Mouse (Mus musculus) embryonic facial prominence, embryonic 14.5 days (tissue): Measurements from ENCODE around the gene Gng8. TPM values are rescaled to one million over a fixed set of nuclear protein-coding genes. Genes with fewer than 3 reads are reported as not detected.

Experiments
- ATAC-seq: fragments of 200-750 bp; cut with Nextera tagmentation; 2 replicates; pipeline ENCODE4 v1.8.0; 2017; ENCODE audit warnings: low read depth, moderate number of reproducible peaks, moderate TSS enrichment
- DNase-seq: peaks from one replicate; pipeline ENCODE4 v3.0.0-alpha.2; 2015; ENCODE audit warnings: low spot score
- H3K27ac ChIP-seq: fragments of 300-500 bp; sonication (generic); replicated peaks from 2 replicates; pipeline ENCODE4 v1.5.1; 2014; ENCODE audit warnings: low read depth, mild to moderate bottlenecking, low read length, moderate library complexity
- H3K27me3 ChIP-seq: fragments of 300-500 bp; sonication (generic); replicated peaks from 2 replicates; pipeline ENCODE4 v1.6.1; 2014; ENCODE audit warnings: low read length; ENCODE audit not compliant: control insufficient read depth, insufficient read depth
- H3K36me3 ChIP-seq: fragments of 300-500 bp; sonication (generic); 2 replicates; pipeline ENCODE4 v1.6.1; 2014; ENCODE audit warnings: low read length, mixed read lengths; ENCODE audit not compliant: control insufficient read depth, insufficient read depth
- H3K4me1 ChIP-seq: fragments of 300-500 bp; sonication (generic); 2 replicates; pipeline ENCODE4 v1.6.1; 2014; ENCODE audit warnings: antibody characterized with exemption, low read length; ENCODE audit not compliant: control insufficient read depth, insufficient read depth
- H3K4me2 ChIP-seq: fragments of 300-500 bp; sonication (generic); 2 replicates; pipeline ENCODE4 v1.6.1; 2014; ENCODE audit warnings: low read depth, mild to moderate bottlenecking, low read length, moderate library complexity, mixed read lengths
- H3K4me3 ChIP-seq: fragments of 300-500 bp; sonication (generic); 2 replicates; pipeline ENCODE4 v1.5.1; 2014; ENCODE audit warnings: low read depth, mild to moderate bottlenecking, low read length
- H3K9ac ChIP-seq: fragments of 300-500 bp; sonication (generic); 2 replicates; pipeline ENCODE4 v1.6.1; 2014; ENCODE audit warnings: low read depth, mild to moderate bottlenecking, low read length, moderate library complexity, mixed read lengths
- H3K9me3 ChIP-seq: fragments of 300-500 bp; sonication (generic); 2 replicates; pipeline ENCODE4 v1.6.1; 2016; ENCODE audit warnings: low read length; ENCODE audit not compliant: control insufficient read depth
- WGBS: fragments of 180-500 bp; shearing (Covaris S2); extraction: QIAGEN DNeasy Blood & Tissue Kit; methylation state at CpG from one replicate; pipeline ENCODE4 v1.1.7; 2014; 5-methylcytosine and 5-hydroxymethylcytosine counted together
- polyA plus RNA-seq: library from polyadenylated mRNA; unstranded; fragments of >200 nt; fragmentation: Nextera tagmentation; extraction: Ambion mirVana; gene quantifications from 2 replicates; pipeline ENCODE4 v1.2.1, GENCODE M21; 2014

The Gng8 gene
- polyA plus RNA-seq, 1 experiment from 2014 or later, result 29.1 TPM

DNA sequence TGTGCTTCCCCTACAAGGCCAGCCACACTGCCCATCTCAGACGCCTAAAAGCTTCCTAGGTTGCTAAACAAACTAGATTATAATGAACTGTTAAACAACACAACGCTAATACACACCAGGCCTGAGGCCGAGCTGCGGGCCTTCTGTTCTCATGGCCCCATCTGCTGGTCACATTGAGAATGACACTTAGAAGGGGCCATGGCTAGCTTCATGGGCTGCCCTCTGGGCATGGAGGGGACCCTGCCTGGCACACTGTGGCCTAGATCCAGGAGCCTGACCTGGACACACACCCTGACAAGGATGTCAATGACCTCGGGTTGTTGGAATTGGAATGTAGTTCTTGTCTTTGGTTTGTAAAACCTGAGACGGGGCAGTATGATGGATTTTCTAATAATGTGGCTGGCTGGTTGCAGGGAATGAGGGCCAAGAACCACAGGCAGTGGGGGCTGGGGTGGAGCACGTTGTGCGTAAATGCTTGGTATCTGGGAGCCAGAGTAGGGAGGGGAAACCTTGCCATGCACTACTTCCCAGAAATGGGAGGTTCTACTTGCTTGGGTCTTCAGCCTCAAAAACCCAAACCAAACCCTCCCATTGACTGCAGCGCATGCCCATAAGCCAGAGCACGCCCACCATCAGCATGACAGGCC lies 22.3 kb downstream of the Gng8 start:
- Histone ChIP-seq H3K36me3 (peaks cover 49% of the 10 kb centered on the region), H3K9me3 (no peaks in the 10 kb centered on the region), H3K4me1 (no peaks in the 10 kb centered on the region; the same call in 1 of the 2 replicates), H3K4me2 (no peak overlapping the region), H3K27ac (no peak overlapping the region), H3K9ac (no peak overlapping the region; the same call in 1 of the 2 replicates), H3K27me3 (no peaks in the 10 kb centered on the region), H3K4me3 (no peak overlapping the region)
- ATAC-seq (peak; percentile 73), DNase-seq (peak; percentile 80)
- WGBS, result 35% methylated on average over 10 of the region's 10 CpGs

DNA sequence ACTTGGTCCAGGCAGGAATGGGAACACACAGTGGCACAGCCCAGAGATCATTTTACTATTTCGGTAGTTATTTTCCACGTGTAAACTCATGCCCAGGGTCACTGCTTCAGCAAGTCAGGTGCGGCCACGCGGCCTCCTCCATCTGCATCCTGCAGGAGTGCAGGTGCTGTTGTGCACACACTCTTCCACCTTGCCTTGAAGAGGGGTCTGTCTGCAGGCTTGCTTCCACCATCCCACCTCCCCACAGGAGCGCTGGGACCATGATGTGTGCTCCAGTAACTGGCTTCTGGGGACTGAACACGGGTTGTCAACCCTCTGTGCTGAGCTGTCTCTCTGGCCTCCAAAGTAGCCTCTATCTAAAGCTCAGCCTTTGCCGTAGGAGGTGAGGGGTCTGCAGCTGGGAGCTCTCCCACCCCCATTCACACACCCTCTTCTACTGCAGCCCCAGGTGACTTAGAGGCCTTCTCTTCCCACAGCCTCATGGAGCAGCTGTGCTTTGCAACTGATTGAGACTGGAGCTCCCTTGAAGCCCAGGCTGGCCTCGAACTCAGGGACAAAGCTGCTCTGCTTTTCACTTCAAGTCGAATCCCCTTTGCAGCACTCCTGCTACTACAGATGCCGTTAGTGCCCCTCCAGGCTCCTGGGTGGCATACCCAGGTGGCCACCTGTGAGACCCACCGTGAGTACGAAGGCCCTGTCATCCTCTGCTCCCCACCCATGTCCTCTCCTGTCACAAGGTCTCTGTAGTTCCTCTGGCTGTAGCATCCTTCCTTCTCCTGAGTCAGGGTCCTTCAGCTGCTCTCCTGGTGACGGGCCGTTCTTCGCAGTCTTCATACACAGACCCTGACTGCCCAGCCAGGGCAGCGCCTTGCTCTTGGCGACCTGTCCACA lies 23.1 kb downstream of the Gng8 start:
- peaks cover 56% of the 10 kb centered on the region for H3K36me3 ChIP-seq

DNA sequence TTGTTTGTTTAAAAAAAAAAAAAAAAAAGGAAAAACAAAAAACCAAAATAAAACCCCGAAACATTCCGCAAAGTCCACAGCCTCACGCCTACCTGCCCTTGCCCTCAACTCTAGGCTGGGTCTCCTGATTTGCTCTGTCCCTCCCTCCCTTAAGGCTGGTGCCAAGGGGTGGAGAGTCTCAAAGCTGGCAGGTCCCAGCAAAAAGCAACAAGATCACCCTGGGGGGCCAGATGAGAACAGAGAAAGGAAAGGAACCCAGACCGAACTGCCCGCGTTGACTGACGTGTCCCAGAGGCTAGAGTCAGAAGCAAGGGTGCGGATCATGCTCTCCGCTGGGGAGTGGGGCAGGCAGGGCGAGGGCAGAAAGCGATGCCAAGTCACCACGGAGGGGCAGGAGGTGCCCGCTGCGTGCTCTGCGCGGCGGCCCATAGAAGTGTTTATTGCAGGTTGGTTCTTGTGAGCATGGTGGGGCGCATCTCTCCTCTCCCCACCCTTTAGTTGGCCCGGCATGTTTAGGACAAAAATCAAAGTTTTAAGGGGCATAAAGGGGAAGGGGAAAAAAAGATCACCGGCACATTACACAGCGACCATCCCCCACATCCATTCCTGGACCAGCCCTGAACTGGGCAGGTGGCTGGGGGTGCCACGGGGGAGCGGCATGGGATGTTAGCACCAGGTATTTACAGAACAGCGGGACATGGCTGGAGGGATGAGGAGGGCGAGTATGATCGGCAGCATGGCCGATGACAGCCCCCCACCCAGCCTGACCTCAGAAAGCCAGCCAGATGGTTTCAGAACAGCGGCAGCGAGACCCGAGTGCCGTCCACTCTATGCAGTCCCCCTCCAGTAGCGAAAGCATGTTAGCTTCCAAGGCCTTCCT lies 24.1 kb downstream of the Gng8 start:
- no peak for ATAC-seq
- H3K4me3 ChIP-seq, result no peak overlapping the region
- H3K9ac ChIP-seq, result no peak overlapping the region
- H3K9me3 ChIP-seq, result no peaks in the 10 kb centered on the region
- WGBS, result 92% methylated on average over 32 of the region's 32 CpGs
- no peak overlapping the region for H3K4me2 ChIP-seq
- H3K27ac ChIP-seq, result no peak overlapping the region
- peaks cover 15% of the 10 kb centered on the region for H3K4me1 ChIP-seq
- H3K27me3 ChIP-seq, result no peaks in the 10 kb centered on the region
- H3K36me3 ChIP-seq, result peaks cover 61% of the 10 kb centered on the region
- no peak for DNase-seq

More for the DNA sequence above, 23.1 kb downstream of the Gng8 start:
- Histone ChIP-seq H3K4me2 (no peak overlapping the region), H3K27me3 (no peaks in the 10 kb centered on the region), H3K9ac (no peak overlapping the region), H3K4me1 (peaks cover 7% of the 10 kb centered on the region; the same call in 1 of the 2 replicates), H3K4me3 (no peak overlapping the region), H3K27ac (no peak overlapping the region), H3K9me3 (no peaks in the 10 kb centered on the region)
- no peak for DNase-seq
- 81% methylated on average over 18 of the region's 18 CpGs for WGBS
- 0 out of 2 replicates have a peak, but pooled peaks have one; percentile 2 for ATAC-seq

DNA sequence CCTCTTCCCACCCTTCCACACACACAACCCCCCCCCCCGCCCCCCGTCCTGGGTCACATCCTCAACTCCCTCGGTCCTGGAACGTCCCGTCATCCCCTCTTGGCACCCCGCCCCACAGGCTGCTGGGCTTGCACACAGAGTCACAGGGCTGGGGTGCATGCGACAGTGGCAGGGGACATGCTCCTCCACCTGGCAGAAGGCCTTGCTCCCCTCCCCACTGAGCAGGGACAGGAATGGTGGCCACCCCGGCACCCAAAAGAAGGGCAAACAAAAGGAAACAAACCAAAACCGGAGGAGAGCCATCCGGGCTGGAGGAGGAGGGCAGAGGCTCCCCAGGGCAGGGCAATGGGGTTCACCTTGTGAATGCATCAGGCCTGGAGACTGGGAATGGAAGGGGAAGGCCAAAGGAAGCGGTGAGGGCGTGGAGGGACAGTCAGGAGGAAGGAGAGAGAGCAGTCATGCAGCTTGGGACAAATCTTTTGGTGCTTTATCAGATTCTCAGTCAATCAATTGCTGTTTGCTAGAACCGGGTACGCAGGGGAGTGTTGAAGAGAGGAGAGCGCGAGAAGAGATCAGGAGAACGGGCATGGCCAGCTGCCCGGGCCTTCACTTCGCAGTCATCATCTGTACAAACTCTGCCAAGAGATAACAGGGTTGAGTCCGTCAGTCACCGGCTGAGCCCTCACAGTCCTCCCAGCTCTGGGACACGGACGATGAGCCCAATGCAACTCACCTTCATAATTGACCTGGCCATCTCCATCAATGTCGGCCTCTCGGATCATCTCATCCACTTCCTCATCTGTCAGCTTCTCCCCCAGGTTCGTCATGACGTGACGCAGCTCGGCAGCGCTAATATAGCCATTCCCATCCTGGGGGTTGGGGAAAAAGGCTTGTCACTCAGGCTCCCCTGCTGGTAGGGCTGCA lies 25.0 kb downstream of the Gng8 start:
- DNase-seq (no peak), ATAC-seq (no peak)
- Histone ChIP-seq H3K9ac (no peak overlapping the region), H3K27me3 (no peaks in the 10 kb centered on the region), H3K9me3 (no peaks in the 10 kb centered on the region), H3K36me3 (peaks cover 61% of the 10 kb centered on the region), H3K27ac (no peak overlapping the region), H3K4me3 (no peak overlapping the region), H3K4me2 (no peak overlapping the region), H3K4me1 (peaks cover 24% of the 10 kb centered on the region)
- WGBS, result 86% methylated on average over 25 of the region's 30 CpGs

DNA sequence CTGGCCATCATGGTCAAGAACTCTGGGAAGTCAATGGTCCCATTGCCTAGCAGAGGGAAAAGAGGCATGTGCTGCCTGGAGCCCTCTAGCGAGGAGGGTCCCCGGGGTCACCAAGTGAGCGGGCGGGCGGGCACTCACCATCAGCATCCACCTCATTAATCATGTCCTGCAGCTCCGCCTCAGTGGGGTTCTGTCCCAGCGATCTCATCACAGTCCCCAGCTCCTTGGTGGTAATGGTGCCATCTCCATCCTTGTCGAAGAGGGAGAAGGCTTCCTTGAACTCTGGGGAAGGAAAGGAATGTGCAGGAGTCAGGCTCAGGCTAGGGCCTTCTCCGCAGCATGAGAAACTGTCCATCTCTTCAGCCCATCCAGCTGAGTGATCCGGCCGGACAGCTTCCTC lies 25.9 kb downstream of the Gng8 start:
- 83% methylated on average over 11 of the region's 11 CpGs for WGBS
- DNase-seq (no peak), ATAC-seq (no peak)
- H3K9ac ChIP-seq, result no peak overlapping the region
- H3K4me2 ChIP-seq, result no peak overlapping the region
- H3K9me3 ChIP-seq, result no peaks in the 10 kb centered on the region
- no peak overlapping the region for H3K4me3 ChIP-seq
- no peak overlapping the region for H3K27ac ChIP-seq
- no peaks in the 10 kb centered on the region for H3K27me3 ChIP-seq
- peaks cover 61% of the 10 kb centered on the region for H3K36me3 ChIP-seq
- H3K4me1 ChIP-seq, result peaks cover 32% of the 10 kb centered on the region

DNA sequence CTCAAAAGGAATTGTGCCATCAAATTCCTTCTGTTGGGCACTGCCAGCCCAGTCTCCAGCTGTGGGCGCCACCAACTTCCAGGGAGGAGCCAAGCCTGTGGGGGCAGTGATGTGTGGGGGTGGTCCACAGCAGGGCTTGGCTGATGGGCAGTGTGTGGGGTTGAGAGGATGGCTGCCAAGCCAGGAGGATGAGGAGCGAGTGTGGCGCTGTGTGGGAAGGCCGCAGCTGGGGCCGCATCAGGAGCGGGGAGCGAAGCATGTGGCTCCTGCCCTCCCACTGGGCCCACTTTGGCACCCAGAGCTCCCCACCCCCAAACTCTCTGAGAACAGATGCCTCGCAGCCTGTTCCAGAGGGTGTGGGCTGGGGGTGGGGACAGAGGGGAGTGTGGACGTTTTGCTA lies 26.4 kb downstream of the Gng8 start:
- Histone ChIP-seq H3K36me3 (peaks cover 61% of the 10 kb centered on the region), H3K27ac (no peak overlapping the region), H3K4me2 (no peak overlapping the region), H3K9me3 (no peaks in the 10 kb centered on the region), H3K4me1 (peaks cover 37% of the 10 kb centered on the region), H3K9ac (no peak overlapping the region), H3K27me3 (no peaks in the 10 kb centered on the region), H3K4me3 (no peak overlapping the region)
- ATAC-seq (no peak), DNase-seq (no peak)
- 84% methylated on average over 7 of the region's 9 CpGs for WGBS

DNA sequence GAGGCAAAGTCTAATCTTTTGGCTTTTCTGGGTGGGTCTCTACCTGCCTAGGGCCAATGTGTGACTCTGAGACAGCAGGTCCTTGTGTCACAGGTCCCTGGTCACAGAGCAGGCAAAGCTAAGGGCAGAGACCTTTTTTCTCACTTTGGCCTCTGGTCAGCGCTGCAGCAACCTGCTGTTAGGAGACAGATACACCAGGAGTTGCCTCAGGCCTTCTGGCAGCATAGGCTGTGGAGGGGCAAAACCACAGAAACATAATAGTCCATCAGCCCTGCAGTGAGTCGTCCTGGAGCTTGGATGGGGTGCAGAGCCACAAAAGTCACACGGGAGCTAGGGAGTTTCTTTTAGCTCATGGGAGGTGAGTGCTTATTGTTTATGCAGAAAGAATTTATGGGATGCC lies 27.1 kb downstream of the Gng8 start:
- ATAC-seq (no peak), DNase-seq (no peak)
- Histone ChIP-seq H3K36me3 (peaks cover 61% of the 10 kb centered on the region), H3K4me3 (no peak overlapping the region), H3K27me3 (no peaks in the 10 kb centered on the region), H3K9me3 (no peaks in the 10 kb centered on the region), H3K9ac (no peak overlapping the region), H3K4me2 (no peak overlapping the region), H3K4me1 (peaks cover 38% of the 10 kb centered on the region), H3K27ac (no peak overlapping the region)
- 70% methylated on average over 3 of the region's 3 CpGs for WGBS
